Mouse (Mus musculus) left cerebral cortex, adult 8-10 months (tissue): ENCODE data around the gene Wdr1. TPM values are rescaled to one million over a fixed set of nuclear protein-coding genes. Genes with fewer than 3 reads are reported as not detected.
"Not testable (repeated sequence)": the region's sequence is repeated elsewhere in the genome, so short reads cannot be mapped to it uniquely, and the experiment has no call there.

Experiments used
- DNase-seq, 2 experiments: peaks; one replicate each; pipeline ENCODE4 v3.0.0; 2022; ENCODE audit warnings: low spot score in 2 of 2
- total RNA-seq, 4 experiments: library from RNA; stranded (reverse); gene quantifications; 2 replicates each; pipeline ENCODE4 v1.2.4; 2022

Gene Wdr1
- total RNA-seq, 4 experiments from 2014 or later: 161 to 165 (median 162) TPM

DNA sequence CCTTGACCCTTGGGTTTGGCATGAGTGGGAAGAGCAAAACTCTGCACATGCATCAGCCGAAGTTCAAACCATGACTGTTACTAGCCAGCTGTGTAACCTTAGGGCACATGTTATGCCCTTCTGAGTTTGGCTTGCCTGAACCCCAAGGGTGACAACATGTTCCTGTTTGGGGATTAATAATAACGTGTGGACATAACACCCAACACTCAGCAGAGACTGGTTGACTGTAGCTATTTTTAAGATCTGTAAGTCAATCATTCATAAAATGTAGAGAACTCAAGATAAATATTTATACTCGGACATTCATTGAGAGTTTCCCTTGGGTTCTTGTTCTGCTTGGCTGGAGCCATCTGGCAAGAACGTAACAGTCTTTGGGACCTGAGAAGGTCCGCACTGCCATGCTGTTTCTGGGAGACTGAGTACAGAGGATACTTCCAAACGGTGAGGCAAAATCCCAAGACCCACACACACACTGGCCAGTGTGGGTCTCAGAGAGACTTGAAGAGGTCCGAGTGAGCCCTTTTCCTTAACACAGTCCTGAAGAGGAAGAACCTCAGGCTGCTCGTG, 66.4 kb downstream of the Wdr1 start:
- no peak for DNase-seq

DNA sequence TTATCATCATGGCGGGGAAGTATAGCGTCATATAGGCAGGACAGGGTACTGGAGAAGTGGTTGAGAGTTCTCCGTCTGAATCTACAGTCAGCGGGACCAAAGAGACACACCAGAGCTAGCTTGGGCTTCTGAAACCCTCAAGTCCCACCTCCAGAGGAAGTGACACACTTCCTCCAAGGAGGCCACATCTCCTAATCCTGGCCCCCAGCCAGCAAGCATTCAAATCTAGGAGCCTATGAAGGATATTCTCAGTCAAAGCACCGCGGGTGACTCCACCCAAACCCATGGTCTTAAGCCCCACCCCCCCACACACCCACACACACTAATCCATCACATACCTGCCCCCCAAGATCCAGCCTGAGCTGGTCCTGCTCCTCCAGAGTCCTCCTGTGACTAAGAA, 69.1 kb downstream of the Wdr1 start:
- DNase-seq: no peak

DNA sequence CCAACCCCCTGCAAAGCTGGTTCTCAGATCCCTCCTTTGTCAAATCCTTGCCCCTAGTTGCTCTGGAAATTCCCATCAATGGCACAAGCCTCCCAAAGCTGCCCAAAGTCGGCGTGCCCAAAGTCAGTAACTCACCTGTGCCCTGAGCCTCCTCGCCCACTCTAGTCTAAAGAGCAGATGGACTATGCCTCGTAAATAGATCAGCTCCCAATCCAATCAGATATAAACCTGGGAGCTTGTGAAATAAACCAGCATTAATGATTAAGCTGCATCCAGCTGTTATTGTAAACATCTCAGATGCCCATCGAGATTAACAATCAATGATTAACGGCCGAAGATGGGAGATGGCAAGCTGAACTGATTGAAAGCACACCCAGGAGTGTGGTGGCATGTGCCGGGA, 71.3 kb downstream of the Wdr1 start:
- no peak for DNase-seq

DNA sequence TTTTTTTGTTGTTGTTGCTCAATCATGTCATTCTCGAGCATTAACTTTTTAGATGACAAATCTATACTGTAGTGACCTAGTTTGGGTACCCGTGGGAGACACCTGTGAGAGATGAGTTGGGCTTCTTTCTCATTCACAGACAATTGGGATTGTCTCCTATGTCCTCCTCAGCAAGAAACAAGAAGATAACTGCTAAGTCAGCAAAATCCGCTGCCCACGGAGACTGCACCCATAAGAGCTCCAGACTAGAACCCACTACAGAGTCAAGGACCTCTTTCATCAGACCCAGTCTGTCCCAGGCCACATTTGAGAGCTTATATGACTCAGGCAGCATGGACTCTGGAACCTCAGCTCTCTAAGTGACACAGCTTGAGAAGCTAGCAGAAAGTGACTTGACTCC, 73.3 kb downstream of the Wdr1 start:
- no peak for DNase-seq

DNA sequence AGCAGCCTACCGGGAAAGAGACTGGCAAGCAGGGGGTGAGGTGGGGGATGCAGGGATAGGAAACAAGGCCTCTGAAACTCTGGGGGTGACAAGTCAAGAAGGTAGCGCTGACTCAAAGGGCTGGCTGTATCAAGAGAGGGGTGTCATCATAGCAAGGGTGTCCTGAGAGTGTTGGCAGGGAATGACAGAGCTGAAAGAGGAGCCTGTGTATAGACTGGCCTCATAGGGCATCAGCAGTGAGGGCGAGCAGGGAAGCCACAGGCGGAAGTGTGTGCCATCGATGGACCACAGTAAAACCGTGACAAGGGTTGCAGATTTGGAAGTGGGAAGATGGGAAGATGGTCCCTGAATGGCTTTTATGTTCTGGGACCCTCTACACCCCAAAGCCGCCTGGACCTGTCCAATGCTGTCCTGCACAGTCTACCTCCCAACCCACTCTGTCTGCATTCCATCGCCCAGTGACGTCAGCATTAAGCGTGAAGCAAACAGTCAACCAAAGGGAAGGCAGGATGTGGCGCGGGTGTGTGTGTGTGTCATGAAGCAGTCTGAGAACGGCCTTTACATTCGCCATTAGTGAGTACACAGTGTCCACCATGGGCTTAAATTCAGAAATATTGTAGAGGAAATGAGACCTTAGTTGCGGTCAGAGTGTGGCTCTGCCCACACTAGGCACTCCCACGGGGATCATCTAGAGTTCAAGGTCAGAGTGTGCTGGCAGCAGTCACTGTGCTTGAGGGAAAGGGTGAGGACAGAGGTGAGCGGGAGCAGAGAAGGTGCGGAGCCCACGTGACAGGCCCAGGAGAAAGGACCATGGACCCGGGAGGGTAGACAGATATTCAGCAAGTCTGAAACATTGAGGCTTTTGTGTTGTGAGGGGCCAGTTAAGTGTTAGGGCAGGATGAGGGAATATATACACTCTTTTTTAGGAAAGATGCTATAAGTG, 74.1 kb downstream of the Wdr1 start:
- no peak for DNase-seq

DNA sequence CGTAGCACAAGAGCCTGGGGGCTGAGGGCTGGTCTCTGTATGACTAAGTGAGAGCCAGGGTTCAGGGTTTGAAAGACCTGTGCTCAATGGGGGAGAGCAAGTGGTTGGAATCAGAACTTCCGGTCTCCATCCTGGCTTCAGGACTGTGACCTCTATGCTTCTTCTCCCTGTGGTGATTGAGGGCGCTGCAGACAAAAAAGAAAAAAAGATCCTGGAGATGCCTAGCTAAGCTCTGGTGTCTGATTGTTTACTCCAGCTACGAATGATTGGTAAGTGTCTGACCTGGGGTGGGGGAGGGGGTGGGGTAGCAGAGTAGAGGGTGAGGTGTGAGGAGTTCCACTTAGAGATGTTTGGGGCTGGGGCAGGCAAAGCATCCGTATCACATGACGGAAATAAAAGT, 75.0 kb downstream of the Wdr1 start:
- DNase-seq: no peak

DNA sequence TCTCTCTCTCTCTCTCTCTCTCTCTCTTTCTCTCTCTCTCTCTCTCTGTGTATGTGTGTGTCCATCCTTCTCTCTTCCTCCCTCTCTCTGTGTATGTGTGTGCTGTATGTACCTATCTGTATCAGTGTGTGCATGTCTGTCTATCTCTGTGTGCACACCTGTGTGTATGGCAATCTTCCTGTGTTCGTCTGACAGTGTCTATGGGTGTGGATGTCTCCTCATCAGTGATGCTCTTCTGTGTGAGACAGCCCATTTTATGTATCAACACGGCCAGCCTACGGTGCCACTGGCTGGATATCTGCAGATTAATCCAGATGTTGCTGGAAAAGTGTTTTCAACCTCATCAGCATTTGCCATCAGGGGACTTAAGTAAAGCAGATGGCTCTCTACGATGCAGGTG, 75.8 kb downstream of the Wdr1 start:
- no peak for DNase-seq

DNA sequence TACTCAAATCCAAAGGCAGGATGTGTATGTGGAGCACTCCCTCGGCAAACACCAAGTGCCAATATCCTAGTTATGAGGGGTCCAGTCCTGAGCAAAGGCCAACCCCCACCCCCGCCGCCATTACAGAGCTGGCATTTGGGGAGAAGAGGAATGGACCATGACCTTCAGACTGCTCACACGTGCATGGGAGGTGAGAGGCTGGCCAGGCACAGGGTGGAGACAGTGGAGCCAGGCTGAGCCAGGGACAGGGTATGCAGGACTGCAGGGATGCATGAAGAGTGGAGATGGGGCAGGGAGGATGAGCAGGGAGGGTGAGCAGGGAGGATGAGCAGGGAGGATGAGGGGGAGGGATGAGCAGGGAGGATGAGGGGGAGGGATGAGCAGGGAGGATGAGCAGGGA, 77.1 kb downstream of the Wdr1 start:
- DNase-seq: no peak

DNA sequence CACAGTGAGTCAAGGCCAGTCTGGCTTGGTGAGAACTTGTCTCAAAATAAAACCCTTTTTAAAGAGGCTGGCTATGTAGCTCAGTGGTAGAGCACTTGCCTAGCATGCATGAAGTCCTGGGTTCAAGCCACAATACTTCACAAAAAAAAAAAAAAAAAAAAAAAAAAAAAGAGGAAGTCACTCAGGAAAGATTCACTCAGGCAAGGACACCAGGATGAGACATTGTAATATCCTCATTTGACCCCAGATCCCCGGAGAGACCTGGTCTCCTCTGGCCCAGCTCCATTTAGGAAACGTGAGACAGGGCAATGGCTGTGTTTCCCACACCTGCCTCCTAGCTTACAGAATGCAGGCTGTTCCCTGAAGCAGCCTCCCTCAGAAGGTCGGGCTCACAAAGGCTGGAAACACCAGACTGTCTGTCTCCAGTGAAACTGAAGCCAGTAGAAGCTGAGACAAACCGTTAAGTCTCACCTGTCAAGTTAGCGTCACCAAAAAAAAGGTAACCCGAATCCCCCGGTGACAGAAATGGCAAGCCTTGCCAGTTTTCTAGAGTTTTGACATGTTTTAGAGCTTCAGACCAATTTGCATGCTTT, 79.4 kb downstream of the Wdr1 start:
- DNase-seq: no peak

DNA sequence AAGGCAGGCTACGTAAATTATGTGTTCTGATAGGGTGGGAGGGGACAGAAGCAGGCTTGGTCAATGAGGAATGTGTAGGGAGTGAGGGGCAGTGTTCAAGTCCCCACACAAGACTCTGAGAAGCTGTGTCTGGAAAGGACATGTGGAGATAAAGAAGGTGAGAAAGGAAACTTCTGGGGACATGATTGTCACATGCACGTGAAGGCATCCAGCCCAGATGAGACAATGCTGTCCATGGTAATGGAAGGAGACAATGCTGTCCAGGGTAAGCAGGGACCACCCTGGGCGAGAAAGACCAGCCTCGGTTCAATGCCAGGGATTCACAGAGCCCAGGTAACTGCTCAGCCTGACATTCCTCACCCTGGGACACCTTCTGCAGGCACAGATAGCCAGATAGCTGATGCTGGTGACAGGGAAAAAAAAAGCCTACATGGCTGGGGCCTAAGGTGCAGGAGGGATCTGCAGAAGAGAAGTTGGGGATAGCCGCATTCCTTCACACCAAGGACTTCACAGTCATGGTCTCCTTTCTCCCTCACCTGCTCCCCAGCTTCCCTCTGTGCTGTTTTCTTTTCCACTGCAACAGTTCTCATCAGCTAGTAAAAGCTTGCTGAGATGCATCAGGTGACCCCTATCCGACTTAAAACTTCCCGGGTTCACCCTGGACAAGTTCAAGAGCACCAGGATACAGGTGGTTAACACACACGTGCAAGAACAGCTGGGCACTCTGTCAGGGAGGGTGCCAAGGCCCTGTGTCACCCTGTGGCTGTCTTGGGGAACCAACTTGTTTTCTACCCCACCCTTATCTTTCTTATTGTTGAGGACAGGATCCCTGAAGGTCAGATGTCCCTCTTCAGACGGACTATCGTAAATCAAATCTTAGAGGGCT, 82.0 kb downstream of the Wdr1 start:
- no peak for DNase-seq

DNA sequence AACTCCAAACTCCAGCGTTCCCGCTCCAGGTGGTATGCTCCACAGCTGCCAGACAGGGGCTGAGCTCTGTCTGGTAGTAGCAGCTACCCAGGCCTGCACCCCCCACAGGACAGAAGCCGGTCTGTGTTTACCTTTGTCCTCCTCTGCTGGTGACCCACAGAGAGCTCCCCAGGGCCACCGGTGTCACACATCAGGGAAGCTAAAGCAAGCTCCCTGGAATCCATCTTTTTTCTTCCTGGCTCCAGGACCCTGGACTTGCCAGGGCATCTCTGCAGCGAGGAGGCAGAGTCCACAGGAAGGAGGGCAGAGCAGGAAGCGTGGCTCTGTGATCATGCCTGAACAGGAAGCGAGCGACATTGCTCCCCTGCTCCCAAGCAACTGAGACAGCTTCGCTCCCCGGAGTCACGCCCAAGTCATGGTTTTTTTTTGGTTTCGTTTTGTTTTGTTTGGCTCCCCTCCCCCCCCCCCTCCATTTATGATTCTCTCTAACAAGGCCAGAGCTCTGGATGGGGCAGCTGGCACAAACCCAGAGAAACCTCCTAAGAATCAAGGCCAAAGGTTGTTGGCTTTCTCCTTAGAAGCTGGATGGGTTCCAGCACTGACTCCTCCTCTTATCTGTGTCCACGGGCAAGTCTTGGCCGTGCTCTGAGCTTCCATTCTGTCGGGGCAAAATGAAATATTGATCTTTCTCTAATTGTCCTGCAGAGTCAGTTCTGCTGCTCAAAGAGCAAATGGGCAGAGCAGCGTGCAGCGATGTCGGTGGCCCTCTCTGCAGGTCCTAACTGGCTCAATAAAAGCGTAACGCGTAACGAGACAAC, 82.9 kb downstream of the Wdr1 start:
- no peak for DNase-seq

DNA sequence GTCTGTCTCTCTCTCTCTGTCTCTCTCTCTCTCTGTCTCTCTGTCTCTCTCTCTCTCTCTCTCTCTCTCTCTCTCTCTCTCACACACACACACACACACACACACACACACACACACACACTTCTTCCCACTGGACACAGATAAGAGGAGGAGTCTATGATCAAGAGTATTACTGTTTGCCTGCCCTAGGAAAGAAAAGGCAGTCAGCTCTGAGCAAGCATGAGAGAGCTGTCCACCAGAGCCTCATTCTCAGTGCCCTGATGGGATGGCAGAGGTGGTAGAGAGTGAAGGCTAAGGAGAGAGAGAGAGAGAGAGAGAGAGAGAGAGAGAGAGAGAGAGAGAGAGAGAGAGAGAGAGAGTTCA, 83.5 kb downstream of the Wdr1 start:
- not testable (repeated sequence) for DNase-seq

DNA sequence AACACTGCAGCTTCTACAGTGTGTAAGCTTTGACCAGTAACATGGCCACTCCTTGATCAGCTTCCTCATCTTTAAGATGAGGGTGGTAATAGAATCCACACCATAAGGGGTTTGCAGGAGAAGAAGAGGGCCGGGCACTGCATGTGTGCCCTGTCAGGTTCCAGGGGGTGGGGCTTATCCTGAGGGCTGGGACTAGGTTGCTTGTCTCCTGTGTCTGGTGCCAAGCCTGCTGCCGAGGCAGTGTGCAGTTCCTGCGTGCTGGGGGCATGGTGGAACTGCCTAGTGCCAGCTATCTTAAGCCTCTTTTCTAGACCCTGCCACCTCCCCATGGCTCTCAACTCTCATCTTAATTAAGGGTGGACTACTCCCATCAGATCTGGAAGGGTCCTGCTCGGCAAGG, 84.0 kb downstream of the Wdr1 start:
- no peak for DNase-seq

DNA sequence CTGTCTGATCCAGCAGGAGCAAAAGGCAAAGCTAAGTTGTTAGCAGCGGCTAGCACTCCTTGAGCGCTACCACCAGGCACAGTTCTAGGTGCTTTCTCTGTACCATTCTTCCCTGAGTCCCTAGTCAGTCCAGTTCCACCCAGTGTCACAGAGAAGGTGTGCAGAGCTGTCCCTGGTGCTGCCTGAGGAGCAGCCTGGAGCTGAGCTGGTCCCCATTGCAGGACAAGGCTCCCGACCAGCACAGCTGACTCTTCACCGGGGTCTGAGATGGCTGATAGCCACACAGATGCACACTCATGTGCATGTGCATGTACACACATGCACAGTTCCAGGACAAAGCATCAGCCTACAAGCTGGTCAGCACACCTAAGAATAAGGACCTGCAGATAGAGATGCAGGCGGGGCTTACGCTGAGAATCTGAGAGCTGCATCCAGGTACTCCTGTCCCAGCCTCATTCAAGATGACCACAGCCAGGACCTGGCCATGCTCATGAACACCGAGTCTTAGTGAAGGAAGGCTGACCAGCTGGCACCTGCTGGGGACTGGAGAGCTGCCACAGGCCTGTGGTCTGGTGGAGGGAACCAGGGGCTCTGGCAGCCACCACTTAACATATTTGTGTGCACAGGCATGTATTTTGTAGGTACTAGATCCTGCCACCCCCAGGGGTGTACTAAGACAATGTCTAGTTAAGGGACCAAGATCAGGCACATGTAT, 85.1 kb downstream of the Wdr1 start:
- DNase-seq: no peak

DNA sequence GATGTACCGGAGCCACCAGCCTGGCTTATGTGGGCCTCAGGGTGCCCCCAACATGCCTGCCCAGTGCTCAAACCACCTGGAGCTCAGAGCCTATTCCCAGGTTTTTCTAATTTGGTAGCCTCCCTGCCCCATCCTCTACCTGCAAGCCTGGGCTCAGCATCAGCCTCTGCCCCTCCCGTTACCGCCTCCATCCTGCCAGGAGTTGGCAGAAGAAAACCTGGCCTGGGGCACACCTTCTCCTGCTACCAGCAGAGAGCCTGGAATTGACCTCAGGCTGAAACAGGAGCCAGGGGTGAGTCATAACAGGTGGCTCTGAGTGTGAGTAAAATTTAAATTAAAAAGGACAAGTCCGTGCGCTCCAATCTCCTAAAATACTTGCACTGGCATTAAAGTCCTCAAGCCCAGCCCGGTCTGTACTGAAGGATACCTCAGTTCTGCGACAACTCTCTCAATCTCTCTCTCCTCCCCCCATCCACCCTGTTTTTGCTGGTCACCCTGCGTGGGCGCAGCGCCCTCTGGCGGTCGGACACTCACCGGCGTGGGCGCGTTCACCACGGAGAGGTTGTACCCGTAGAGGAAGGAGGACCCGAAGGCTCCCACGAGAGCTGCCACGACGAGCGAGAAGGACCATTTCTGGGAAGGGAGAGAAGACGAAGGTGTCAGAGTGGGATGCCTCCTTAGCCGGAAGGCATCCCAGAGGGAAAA, 86.0 kb downstream of the Wdr1 start:
- peak in 1 of 2 experiments; percentile 47 for DNase-seq
